Comparison of ENCODE assay signal across 8 mouse cellular contexts in genomic region chr10:93161511-93162275, GRCm38 (mm10). TPM values are rescaled to one million over a fixed set of nuclear protein-coding genes. Genes with fewer than 3 reads are reported as not detected.
A peak's percentile ranks its signal among the peaks of the same experiment; 100 is the strongest.
DNase-seq lines count a peak whose midpoint lies in the region; ATAC-seq and TF ChIP-seq lines count a peak whose summit lies in the region.

No protein-coding gene starts in this region.

- H3K4me3 ChIP-seq in forebrain, embryonic 13.5 days = peak overlapping the region; percentile 95
- peak overlapping the region; percentile 99 for H3K4me3 ChIP-seq in hindbrain, embryonic 10.5 days

- peak overlapping the region; percentile 100 for H3K27ac ChIP-seq in forebrain, embryonic 13.5 days
- peak overlapping the region; percentile 99 for H3K27ac ChIP-seq in hindbrain, embryonic 10.5 days

- WGBS in forebrain, embryonic 13.5 days = under 1% methylated on average over 30 of the region's 33 CpGs
- WGBS in hindbrain, embryonic 10.5 days = under 1% methylated on average over 33 of the region's 33 CpGs

- no peaks in the 10 kb centered on the region for H3K27me3 ChIP-seq in forebrain, embryonic 13.5 days
- no peaks in the 10 kb centered on the region for H3K27me3 ChIP-seq in hindbrain, embryonic 10.5 days (ENCODE audit: insufficient read depth, poor library complexity, severe bottlenecking)

- peak overlapping the region; percentile 69 for H3K4me2 ChIP-seq in forebrain, embryonic 13.5 days

- DNase-seq in ovary, adult 18-20 months (ENCODE audit: low spot score) = peak; percentile 45
- no peak for DNase-seq in ovary, postnatal 14 days (ENCODE audit: low spot score)
- DNase-seq in brain, embryonic 14.5 days (ENCODE audit: low read depth) = peak; percentile 75
- DNase-seq in hindbrain, embryonic 10.5 days (ENCODE audit: low spot score) = peak; percentile 69
- DNase-seq in layer of hippocampus, postnatal 14 days (ENCODE audit: low spot score in 2 of 2) = peak; percentile 57 to 62
- DNase-seq in lung, postnatal 4 days = peak; percentile 73 to 82
- DNase-seq in right cerebral cortex, postnatal 36 days (ENCODE audit: low spot score in 2 of 2) = peak; percentile 39 to 43

- peak; percentile 30 for ATAC-seq in forebrain, embryonic 13.5 days

- H3K9ac ChIP-seq in forebrain, embryonic 13.5 days = peak overlapping the region; percentile 98

- TF ChIP-seq CTCF in brain, embryonic 14.5 days (IDR thresholded peaks at IDR 0.05; ENCODE audit: borderline replicate concordance, extremely low read depth, insufficient read depth, insufficient read length) = no peak

- TF ChIP-seq POLR2A in brain, embryonic 14.5 days (IDR thresholded peaks at IDR 0.05; ENCODE audit: borderline replicate concordance, extremely low read depth, insufficient read depth, insufficient read length, poor library complexity, severe bottlenecking) = 0 out of 2 replicates have a peak, but pooled peaks have one; percentile 8

- peaks cover 39% of the 10 kb centered on the region for H3K4me1 ChIP-seq in forebrain, embryonic 13.5 days
- H3K4me1 ChIP-seq in hindbrain, embryonic 10.5 days (replicated peaks) = peaks cover 51% of the 10 kb centered on the region

- H3K9me3 ChIP-seq in forebrain, embryonic 13.5 days (replicated peaks) = no peaks in the 10 kb centered on the region
- no peaks in the 10 kb centered on the region for H3K9me3 ChIP-seq in hindbrain, embryonic 10.5 days

- H3K36me3 ChIP-seq in forebrain, embryonic 13.5 days (ENCODE audit: poor library complexity, severe bottlenecking) = no peaks in the 10 kb centered on the region
- H3K36me3 ChIP-seq in hindbrain, embryonic 10.5 days = no peaks in the 10 kb centered on the region

RNA-seq across cellular contexts. Expression of gene Cdk17, which starts 1.0 kb away (rescaled TPM):
- polyA plus RNA-seq in brain, embryonic 14.5 days (2012; rRNA removed) = 64.3 and 70.5 TPM in 2 replicates
- polyA plus RNA-seq in forebrain, embryonic 13.5 days (2015; fragmentation: Nextera tagmentation; extraction: Ambion mirVana) = 36.9 and 39.3 TPM in 2 replicates
- 20.6 and 22.6 TPM in 2 replicates for polyA plus RNA-seq in hindbrain, embryonic 10.5 days (2016; fragmentation: Nextera tagmentation; extraction: Ambion mirVana)
- 100 to 1,000 TPM; 138 to 142 TPM for total RNA-seq in layer of hippocampus, postnatal 14 days (2021)
